Mouse (Mus musculus) embryo, embryonic 10 days (tissue): ENCODE measurements around the gene Gm14288.
"Not testable (repeated sequence)": the region's sequence is repeated elsewhere in the genome, so short reads cannot be mapped to it uniquely, and the experiment has no call there.

Experiments
- DNase-seq: peaks from one replicate; pipeline ENCODE4 v3.0.0-alpha.2; 2015; ENCODE audit warnings: low spot score

Gm14288 gene

DNA sequence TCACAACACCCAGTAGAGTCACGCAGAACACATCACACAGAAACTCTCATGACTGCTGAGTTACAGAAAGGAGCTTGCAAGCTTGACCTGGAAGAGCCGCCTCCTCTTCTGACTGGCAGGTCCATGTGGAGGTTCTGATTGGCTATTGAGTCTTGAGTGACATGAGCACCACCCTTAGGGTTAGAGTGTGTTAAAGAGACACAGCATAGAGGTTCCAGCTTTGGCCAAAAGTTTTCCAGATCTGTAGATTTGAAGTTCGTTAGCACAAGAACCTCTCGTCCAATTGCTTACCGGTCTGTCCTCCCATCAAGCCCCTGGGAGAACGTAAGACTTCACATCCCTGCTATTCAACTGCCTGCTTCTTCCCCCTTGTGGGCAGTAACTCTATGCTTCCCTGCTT lies at the start of gene Gm14288:
Gene Gm14288 (minus strand): TSS at position 101 of the 400 bp plus-strand sequence.
- DNase-seq = not testable (repeated sequence)

DNA sequence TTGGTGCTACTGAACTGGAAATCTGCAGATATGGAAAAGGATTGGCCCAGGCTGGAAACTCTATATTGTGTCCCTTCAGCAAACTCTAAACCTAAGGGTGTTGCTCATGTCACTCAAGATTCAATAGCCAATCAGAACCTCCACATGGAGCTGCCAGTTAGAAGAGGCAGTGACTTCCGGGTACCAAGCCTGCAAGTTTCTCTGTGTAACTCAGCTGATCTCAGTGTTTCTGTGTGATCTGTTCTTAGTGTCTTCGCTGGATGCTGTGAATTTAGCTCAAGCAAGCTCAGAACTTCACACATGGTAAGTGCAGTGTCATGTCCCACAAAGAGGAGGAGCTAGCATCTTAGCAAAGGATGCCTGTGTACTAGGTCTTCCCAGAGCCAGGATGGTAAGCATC lies 59.7 kb downstream of the Gm14288 start, which contains the start of gene Gm2007:
Gene Gm2007 (plus strand): TSS at position 301 of the 400 bp plus-strand sequence.
- not testable (repeated sequence) for DNase-seq
